Mouse (Mus musculus): ENCODE results near the gene Ano9.

- no peak for TF ChIP-seq POLR2A (IDR thresholded peaks at IDR 0.05; ENCODE audit: low read depth, low read length)
- TF ChIP-seq CTCF (IDR thresholded peaks at IDR 0.05; ENCODE audit: extremely low read depth, insufficient read length, insufficient replicate concordance, low read depth, low read length) = no peak
Measured at GRCm38 (mm10) chr7:141062525-141062924, 55.1 kb downstream of the Ano9 start.

Data from small intestine, adult 2 months (tissue).